Mouse (Mus musculus): ENCODE measurements around the gene Mtnr1a.

GRCm38 (mm10) chr8:45062982-45063924, 5.7 kb upstream of the Mtnr1a start:
- TF ChIP-seq CTCF (IDR thresholded peaks at IDR 0.05; ENCODE audit: extremely low read depth, insufficient read length, insufficient replicate concordance, low read depth, low read length) (no peak), POLR2A (IDR thresholded peaks at IDR 0.05; ENCODE audit: low read depth, low read length) (no peak)
